Mouse (Mus musculus) 416B (cell line): ENCODE measurements around the gene Peli2.
A peak's percentile ranks its signal among the peaks of the same experiment; 100 is the strongest.

Source experiments
- DNase-seq: peaks from one replicate; pipeline ENCODE4 v3.0.0; 2011; ENCODE audit warnings: low read depth

Gene Peli2

DNA sequence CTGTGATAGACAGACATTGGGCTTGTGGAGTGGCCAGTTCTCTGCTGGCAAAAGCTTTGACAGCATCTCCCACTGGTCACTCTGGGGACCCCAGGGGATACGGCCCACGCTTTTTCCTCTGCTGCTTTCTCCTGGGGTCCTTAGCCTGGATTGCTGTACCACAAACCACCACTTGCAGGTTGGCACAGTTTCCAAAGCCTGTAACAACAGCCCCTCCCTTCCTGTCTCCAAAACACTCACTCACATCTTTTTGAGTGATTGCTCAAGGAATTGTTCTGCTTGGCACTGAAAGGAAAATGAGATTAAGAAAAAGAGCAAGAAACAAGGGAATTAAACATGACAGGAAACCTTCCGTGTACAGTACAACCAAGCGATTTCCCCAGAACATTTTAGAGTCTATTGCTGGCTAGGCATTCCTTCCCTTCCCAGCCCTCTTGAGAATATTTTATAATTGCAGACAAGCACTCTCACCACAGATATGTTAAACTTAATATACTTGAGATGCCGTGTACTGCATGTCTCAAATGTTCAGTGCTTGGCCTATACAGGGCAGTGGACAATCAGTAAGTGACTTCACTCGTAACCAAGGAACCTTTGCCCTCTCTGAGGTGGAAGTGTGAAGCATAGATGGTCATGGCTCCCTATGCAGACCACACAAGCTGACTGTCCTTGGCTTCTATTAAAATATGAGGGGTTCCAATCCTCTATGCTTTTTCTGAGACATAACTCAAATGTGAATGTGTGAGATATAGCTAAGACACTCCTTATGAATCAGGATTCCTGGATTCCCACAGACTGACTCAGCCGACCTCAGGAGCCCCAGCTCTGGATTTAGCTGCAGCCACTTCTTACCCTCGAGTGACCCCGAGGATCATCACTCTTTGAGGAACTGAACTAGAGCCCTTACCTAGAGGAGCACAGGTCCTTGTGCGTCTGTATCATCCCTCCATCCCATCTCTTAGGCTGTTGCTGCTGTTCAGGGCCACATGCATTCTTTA is 169.3 kb downstream of the Peli2 start:
- DNase-seq = no peak

DNA sequence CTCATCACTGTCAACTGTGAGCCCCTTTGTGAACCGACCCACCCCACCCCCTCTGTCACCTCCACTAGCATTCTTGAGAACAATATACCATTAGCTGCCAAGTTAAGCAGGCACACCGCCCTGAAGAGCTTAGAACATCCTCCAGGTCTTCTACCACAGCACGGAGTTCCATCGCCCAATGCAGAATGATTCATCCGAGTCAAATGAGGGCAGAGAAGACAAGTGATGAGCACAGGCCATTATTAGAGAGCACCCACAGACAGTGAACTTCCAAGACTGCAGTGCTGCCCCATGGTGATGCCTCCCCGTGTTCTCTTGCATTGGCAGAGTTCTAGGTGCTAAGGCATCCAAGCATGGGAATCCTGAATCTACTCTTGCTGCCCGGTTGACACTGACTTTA is 172.9 kb downstream of the Peli2 start:
- no peak for DNase-seq

DNA sequence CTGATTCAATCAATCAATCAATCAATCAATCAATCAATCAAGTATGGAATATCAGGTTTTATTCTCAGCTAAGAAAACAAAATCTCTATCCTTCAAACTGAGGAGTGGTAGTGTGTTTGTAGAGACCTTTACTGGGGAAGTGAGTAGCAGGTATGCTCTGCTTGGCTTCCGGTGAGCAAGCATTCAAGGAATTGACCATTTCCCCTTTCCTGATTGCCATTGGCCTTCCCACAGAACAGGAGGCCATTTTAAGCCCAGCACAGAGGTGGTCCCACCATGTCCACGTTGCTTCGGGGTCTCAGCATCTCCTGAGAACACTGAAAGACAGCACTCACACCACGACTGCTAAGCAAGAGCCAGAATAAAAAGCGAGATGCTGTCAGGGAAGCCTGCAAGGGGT is 174.8 kb downstream of the Peli2 start:
- DNase-seq = no peak

DNA sequence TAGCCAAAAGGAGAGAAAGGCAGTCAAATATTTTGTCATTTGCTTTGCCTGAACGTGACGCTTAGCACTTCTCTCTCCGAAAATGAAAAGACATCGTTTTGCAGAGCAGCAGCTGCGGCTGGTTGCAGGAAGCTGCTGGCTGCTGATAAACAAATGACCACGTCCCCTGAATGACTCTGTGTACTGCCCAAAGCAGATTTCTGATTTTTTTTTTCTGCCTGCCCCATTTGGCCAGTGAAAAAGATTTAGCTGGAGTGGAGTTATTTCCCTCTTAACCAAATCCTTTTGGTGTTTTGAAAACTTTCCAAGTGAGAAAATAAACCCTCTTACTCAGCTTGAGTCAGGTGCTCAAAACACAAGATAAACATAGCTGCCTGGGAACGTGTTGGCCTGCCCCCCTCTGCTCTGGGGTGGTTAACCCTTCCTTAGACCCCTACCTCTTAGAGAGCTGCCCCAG is 175.2 kb downstream of the Peli2 start:
- peak; percentile 88 for DNase-seq

DNA sequence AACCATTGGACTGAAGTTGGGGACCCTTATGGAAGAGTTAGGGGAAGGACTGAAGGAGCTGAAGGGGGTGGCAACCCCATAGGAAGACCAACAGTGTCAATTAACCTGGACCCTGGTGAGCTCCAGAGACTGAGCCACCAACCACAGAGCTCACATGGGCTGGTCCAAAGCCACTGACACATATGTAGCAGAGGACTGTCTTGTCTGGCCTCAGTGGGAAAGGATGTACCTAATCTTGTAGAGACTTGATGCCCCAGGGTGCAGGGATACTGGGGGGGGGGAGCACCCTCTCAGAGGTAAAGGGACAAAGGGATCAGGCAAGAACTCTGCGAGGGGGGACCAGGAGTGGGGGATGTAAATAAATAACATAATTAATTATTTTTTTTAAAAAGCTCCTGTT is 176.2 kb downstream of the Peli2 start:
- DNase-seq = no peak

DNA sequence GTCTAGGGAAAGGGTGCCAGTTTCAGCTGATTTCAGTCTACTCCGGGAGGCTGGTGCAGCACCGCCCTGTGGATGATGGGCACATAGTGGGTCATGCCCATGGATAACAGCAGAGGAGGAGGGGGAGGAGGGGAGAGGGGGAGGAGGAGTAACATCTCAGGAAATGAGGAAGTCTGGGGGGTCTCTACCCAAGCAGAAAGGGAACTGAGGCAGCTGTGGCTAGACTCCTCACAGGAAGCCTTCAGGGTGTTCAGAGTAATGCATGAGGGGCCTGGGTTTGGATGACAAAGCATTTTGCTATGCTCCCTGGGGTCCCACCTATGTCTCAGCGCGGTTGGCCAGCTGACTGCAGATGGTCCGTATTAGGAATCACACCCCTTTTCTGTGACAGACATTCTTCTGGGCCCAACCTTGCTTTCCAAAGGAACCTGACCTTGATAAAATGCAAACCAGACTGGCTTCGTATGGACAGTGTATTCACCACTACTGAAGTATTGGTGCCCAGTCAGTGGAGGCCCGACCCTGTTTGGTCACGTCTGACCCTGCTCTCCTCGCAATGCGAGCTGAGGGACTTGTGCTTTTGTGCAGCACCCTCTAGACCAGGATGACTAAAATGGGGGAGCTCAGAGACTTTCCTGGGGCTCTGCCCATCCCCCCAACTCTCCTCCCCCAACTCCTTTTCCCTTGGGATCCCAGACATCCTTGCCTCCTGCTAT is 182.0 kb downstream of the Peli2 start:
- no peak for DNase-seq

DNA sequence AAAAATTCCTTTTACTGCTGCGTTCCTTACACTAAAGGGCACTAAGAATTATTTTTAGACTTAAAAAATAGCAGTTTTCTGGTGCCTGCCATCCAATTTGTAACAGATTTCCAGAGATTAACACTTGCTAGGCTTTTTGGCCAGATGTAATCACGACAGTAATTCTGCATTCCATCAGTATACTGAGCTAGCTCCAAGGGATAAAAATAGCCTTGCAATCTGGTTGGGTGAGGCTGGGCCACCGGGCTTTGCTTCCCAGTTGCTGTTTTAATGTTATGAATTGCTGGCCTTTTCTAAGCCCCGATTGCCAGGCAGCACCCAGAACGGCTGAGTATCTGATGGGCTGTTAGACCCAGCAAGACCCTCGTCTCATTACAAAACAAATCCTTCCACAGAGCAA is 182.6 kb downstream of the Peli2 start:
- DNase-seq = no peak

DNA sequence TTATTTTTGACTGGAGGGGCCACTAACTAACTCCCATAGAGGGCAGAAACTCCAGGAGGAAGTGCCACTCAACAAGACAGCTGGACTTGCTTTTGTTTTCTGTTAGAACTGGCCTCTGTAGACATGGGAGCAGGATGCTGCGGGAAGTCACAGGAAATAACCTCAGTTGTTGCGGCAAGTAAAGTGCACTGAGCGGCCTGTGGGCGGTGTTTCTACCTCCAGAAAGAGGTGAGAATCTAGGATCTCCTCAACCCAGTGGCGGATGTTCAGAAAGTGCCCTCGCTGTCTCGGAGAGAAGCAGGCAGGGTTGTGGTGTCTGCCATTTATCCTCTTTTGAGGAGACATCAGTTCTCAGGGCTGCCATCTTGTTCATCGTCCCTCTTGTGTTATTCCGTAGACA is 183.2 kb downstream of the Peli2 start:
- DNase-seq = no peak

DNA sequence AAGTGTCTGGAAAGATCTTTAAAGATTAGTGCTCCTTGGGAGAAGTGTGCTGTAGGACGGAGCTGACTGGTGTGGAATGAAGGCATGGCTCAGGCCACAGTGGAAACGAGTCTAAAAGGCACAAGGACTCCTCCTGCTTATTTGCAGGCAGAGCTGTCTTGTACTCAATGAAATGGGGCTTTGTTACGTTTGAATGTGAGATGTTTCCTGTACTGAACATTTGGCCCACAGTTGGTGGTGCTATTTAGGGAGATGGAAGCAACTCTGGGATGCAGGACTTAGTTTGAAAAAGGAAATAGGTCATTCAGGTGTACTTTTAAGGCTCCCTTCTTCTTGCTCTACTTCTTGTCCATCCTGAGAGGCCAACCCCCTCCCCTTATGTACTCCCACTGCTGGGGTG is 192.6 kb downstream of the Peli2 start:
- DNase-seq = no peak

DNA sequence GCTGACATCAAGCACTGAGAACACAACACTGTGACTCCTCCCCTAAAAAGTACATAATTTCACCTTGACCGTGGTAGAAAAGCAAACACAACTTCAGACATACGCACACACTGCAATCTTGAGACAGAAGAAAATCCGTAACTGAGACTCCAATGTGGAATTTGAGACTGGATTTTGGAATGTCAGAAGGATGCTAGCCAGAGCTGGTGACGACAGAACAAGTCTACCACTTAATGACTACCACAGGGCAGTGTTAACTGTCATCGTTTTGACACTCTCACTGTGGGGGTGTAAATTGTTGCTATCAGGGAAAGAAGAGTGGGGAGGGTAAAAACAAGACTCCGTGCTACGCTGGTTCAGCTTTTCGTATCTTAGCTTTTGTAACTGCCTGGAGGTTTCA is 195.8 kb downstream of the Peli2 start:
- no peak for DNase-seq

DNA sequence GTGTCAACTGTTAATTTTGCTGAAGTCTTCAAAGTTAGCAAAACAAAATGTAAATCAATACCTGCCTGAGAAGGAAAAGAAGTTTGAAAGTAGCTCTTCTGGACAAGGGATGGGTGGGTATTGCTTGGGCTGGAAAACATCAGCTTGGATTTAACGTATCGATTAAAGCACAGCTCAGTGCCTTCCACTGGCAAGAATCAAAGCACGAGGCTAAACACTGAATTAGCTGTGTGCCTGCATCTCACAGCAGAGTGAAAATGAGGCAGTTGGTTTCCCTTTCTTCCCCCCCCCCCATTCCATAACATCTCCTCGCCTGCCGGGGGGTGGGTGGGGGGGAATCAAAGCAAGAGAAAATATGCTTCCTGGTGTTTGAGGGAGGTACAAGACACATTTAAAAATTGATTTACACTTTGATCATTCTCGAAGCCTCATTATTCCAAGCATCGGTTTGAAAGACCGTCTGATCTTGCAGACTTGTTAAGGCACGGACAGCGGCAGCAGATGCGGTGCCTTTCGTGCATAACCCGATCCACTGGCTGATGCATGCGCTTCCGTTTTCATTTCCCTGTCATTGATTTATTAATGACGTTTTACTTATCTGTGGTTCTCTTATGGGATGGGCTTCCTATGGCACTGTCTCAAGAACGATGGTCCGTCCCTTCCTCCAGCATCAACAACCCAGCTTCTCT is 203.3 kb downstream of the Peli2 start:
- DNase-seq = no peak

DNA sequence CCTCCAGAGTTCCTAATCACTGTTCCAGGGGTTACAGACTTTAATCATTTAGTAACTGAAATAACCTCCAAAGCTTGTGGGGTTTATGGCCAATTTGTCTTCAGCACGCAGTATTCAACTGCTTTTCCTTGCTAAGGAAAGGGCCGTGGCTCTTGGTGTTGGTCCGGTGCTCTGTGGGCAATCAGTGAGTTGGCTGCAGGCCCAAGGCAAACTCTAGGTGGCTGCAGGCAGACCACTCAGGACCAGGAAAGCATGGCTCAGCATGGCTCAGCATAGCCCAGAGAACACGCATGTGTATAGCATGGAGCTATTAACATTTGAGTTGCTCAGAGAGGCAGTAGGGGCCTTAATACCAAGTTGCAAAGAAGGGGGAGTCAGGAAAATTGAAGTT is 203.8 kb downstream of the Peli2 start:
- no peak for DNase-seq

DNA sequence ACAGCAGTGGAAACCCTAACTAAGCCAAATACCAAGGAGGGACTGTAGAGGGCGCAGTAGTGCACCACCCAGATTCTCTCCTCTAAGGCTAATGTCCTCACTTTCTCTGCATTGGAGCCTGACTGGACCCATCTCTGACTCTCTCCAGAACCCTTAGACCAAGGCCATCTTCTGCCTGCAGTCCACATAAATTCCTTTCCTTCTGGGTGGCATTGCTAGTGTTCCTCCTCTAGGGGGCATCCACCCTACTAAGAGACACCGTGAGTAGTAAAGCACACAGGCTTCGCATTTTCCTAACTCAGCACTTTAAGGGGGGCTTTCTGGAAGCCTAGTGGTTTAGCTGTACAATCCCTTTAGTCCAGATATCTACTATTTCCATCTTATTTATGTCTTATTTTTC is 207.1 kb downstream of the Peli2 start:
- DNase-seq = peak; percentile 21

DNA sequence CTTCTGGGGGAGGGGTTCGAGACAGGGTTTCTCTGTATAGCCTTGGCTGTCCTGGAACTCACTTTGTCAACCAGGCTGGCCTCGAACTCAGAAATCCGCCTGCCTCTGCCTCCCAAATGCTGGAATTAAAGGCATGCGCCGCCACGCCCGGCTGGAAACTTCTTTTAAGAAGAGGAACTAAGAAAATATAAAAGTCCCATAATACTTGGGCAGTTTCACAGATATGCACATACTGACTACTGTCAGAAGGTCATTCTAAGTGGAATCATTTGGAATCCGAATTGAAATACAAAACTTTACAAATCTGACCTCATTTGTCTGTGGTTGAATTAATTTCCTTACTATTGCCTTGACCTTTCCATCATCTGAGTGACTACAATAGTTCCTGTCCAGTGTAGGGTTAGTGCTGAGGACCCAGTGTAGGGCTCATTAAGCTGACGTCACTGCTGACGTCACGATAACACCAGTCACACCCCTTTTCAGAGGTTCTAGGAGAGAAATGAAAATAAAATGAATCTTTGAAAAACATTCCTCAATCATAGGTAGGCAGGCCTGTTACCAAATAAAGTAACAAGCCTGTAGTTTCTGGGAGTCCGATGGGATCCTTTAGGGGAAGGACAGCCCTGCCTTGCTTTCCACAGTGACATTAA is 209.2 kb downstream of the Peli2 start:
- no peak for DNase-seq
